Mouse (Mus musculus) liver, adult 2 months (tissue): ENCODE data around the gene Tldc1. TPM values are rescaled to one million over a fixed set of nuclear protein-coding genes. Genes with fewer than 3 reads are reported as not detected.

ENCODE experiments used
- DNase-seq: peaks from one replicate; pipeline ENCODE4 v3.0.0-alpha.2; 2011; ENCODE audit warnings: low read depth, low spot score; ENCODE audit errors: extremely low read depth
- H3K27ac ChIP-seq: fragments of 200-500 bp; replicated peaks from 2 replicates; pipeline ENCODE4 v1.5.1; 2012; ENCODE audit warnings: low read depth, mild to moderate bottlenecking, control low read depth, inconsistent platforms, low read length; ENCODE audit not compliant: insufficient read depth
- H3K27me3 ChIP-seq: fragments of 200-500 bp; 2 replicates; pipeline ENCODE4 v1.6.1; 2012; ENCODE audit warnings: mild to moderate bottlenecking, moderate library complexity, low read length, inconsistent platforms; ENCODE audit not compliant: control insufficient read depth, insufficient read depth
- H3K36me3 ChIP-seq: fragments of 200-500 bp; 2 replicates; pipeline ENCODE4 v1.6.1; 2012; ENCODE audit warnings: low read length, inconsistent platforms; ENCODE audit not compliant: control insufficient read depth, insufficient read depth
- H3K4me1 ChIP-seq: fragments of 200-500 bp; 2 replicates; pipeline ENCODE4 v1.6.1; 2011; ENCODE audit warnings: low read length; ENCODE audit not compliant: control insufficient read depth, insufficient read depth
- H3K4me3 ChIP-seq: fragments of 200-500 bp; 2 replicates; pipeline ENCODE4 v1.5.1; 2011; ENCODE audit warnings: low read depth, mild to moderate bottlenecking, control low read depth, low read length, moderate library complexity; ENCODE audit not compliant: insufficient read depth
- H3K79me2 ChIP-seq: fragments of 200-500 bp; 2 replicates; pipeline ENCODE4 v1.6.1; 2012; ENCODE audit warnings: inconsistent platforms, mild to moderate bottlenecking, low read length, moderate library complexity; ENCODE audit not compliant: control insufficient read depth, insufficient read depth
- H3K9ac ChIP-seq: fragments of 200-500 bp; 2 replicates; pipeline ENCODE4 v1.6.1; 2012; ENCODE audit warnings: low read depth, mild to moderate bottlenecking, control low read depth, inconsistent platforms, low read length
- CTCF ChIP-seq: fragments of 200-500 bp; IDR thresholded peaks from 2 replicates; pipeline ENCODE4 v1.5.1; 2011; ENCODE audit warnings: low read depth, low read length, control low read depth
- POLR2A ChIP-seq: fragments of 200-500 bp; IDR thresholded peaks from 2 replicates; pipeline ENCODE4 v1.6.1; 2011; ENCODE audit warnings: low read length, control low read depth; ENCODE audit not compliant: insufficient read depth; ENCODE audit errors: extremely low read depth
- WGBS: fragments of 180-500 bp; shearing (Covaris S2); methylation state at CpG from one replicate; pipeline ENCODE4 v1.1.7; 2018; 5-methylcytosine and 5-hydroxymethylcytosine counted together
- polyA plus RNA-seq: library from polyadenylated mRNA; depleted of rRNA; stranded (reverse); fragments of >200 nt; gene quantifications from 2 replicates; pipeline ENCODE4 v1.2.3, GENCODE M21; 2012
- total RNA-seq: library from RNA; depleted of rRNA; stranded (reverse); fragments of >200 nt; gene quantifications from 2 replicates; pipeline ENCODE4 v1.2.3, GENCODE M21; 2014

The Tldc1 gene
- total and polyA plus RNA-seq, 2 experiments, result 6.9 to 8.9 TPM

DNA sequence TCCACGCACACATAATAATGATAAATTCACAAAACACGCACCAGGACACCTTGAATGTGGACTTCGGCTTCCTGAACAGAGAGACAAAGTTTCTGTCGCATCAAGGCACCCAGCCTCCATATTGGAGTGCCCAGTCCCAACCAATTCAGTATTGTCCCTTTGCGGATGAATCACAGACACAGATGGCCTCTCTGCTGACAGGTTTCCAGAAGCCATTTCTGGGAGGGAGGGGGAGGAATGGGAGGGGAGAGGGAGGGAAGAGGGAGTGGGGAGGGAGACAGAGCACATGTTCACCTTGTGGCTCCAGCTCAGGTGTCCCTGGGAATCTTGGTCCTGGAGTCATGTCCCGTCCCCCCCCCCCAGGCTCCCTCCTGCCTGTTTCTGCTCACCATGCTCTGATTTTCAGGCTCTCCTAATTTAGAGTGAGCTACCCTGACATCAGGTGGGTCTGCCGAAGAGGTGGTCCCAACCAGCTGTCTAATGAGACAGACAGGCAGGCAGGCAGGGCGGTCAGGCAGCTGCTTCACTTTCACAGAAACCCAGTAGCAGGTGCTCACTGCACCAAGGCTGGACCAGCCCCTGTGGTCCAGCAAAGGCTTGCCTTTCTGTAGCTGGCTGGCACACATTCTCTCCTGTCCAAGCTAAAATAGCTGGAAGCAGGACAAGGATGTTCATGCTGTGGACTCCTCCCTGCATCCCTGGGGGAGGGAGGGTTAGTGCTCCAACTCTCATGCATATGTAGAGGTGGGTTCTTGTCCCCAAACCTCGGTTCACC lies 10.6 kb upstream of the Tldc1 start:
- H3K79me2 ChIP-seq, result no peaks in the 10 kb centered on the region
- no peaks in the 10 kb centered on the region; the same call in 1 of the 2 replicates for H3K4me1 ChIP-seq
- no peak overlapping the region for H3K27ac ChIP-seq
- TF ChIP-seq CTCF, result no peak
- TF ChIP-seq POLR2A, result no peak
- H3K27me3 ChIP-seq, result no peaks in the 10 kb centered on the region
- no peak for DNase-seq
- H3K4me3 ChIP-seq, result no peak overlapping the region
- no peaks in the 10 kb centered on the region for H3K36me3 ChIP-seq
- H3K9ac ChIP-seq, result no peak overlapping the region
- 88% methylated on average over 9 of the region's 9 CpGs for WGBS

DNA sequence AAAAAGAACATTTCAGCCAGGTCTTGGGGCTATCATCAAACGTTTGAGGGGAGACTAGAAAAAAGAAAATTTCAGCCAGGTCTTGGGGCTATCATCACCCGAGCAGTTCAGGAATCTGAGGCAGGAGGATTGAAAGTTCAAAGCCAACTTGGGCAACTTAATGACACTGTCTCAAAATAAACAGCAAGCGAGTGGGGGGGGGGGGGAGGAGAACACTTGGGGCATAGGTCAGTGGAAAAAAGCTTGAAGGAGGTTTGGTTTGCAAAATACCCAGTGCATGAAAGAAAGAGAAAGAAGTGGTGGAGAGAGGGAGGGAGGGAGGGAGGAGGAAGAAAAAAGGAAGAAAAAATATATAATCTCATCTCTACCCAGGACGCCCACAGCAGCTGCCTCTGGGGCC lies 9.1 kb upstream of the Tldc1 start:
- H3K4me3 ChIP-seq, result no peak overlapping the region
- no peak overlapping the region for H3K27ac ChIP-seq
- no peak for DNase-seq
- H3K27me3 ChIP-seq, result no peaks in the 10 kb centered on the region
- H3K4me1 ChIP-seq, result no peaks in the 10 kb centered on the region; the same call in 1 of the 2 replicates
- 55% methylated on average over 4 of the region's 4 CpGs for WGBS
- H3K36me3 ChIP-seq, result no peaks in the 10 kb centered on the region
- H3K9ac ChIP-seq, result no peak overlapping the region
- no peaks in the 10 kb centered on the region for H3K79me2 ChIP-seq
- TF ChIP-seq POLR2A (no peak), CTCF (no peak)

DNA sequence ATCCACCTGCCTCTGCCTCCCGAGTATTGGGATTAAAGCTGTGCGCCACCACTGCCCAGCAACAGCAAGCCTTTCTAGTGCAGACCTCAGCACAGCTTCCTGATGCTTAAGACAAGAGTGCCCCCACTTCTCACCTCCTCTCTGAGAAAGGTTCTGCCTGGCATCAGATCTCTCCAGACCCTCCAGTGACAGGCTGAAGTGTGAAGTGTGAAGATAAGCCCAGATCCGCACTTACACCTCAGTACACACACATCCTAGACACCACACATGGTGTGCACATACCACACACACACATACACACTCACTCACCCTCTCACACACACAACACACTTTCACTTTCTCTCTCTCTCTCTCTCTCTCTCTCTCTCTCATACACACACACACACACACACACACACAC lies 8.7 kb upstream of the Tldc1 start:
- H3K4me1 ChIP-seq, result no peaks in the 10 kb centered on the region; the same call in 1 of the 2 replicates
- no peak overlapping the region for H3K9ac ChIP-seq
- no peak overlapping the region for H3K27ac ChIP-seq
- H3K79me2 ChIP-seq, result no peaks in the 10 kb centered on the region
- no peak overlapping the region for H3K4me3 ChIP-seq
- H3K36me3 ChIP-seq, result no peaks in the 10 kb centered on the region
- TF ChIP-seq POLR2A (no peak), CTCF (no peak)
- DNase-seq, result no peak
- WGBS, result 86% methylated on average over 3 of the region's 3 CpGs
- no peaks in the 10 kb centered on the region for H3K27me3 ChIP-seq

DNA sequence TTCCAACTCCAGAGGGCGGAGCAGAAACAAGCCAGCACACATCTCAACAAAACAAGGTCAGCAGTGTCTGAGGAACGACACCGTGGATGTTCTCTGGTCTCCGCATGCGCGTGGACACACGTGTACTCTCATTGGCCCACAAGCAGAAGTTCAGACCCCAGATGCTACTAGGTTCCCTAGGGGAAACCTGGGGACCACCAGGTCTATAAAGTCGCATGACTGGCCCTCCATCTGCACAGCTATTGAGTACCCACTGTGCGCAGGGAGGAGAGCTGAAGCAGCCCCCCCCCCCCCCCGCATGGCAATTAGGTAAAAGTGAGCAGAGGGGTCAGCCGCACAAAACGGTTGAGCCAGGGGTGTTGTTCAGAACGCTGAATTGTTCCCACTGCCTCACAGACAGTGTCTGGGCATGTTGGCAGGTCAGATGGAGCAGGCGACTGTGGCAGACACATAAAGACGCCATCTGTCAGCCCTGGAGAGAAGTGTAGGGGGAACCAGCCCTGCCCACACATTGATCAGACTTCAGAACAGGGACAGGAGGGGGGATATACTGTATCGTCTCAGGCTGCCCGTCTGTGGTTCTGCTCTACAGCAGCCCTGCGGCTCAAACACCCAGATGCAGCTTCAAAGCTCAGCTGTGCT lies 7.7 kb upstream of the Tldc1 start:
- Histone ChIP-seq H3K9ac (no peak overlapping the region), H3K4me1 (no peaks in the 10 kb centered on the region), H3K36me3 (no peaks in the 10 kb centered on the region), H3K79me2 (no peaks in the 10 kb centered on the region), H3K27me3 (no peaks in the 10 kb centered on the region), H3K27ac (no peak overlapping the region), H3K4me3 (no peak overlapping the region)
- TF ChIP-seq CTCF (no peak), POLR2A (no peak)
- no peak for DNase-seq
- WGBS, result 70% methylated on average over 18 of the region's 18 CpGs

DNA sequence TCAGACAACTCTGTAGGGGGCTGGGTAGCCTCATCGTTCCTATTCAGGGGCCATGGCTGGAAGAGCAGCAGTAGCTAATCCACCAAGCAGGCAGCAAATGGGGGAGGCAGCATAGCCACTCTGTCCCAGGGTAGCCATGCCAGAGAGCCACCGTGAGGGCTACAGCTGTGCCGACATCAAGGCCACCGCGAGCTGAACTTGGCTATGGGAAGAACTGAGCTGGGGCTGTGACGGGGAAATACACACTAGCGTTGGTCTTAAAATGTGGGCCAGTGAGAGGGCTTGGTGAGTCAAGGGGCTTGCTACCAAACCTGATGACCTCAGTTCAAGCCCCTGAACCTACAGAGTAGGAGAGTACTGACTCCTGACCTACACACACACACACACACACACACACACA lies 6.5 kb upstream of the Tldc1 start:
- no peaks in the 10 kb centered on the region for H3K36me3 ChIP-seq
- no peak for TF ChIP-seq POLR2A
- TF ChIP-seq CTCF, result no peak
- H3K9ac ChIP-seq, result no peak overlapping the region
- no peak for DNase-seq
- no peaks in the 10 kb centered on the region for H3K79me2 ChIP-seq
- H3K27ac ChIP-seq, result no peak overlapping the region
- no peaks in the 10 kb centered on the region for H3K27me3 ChIP-seq
- no peaks in the 10 kb centered on the region for H3K4me1 ChIP-seq
- H3K4me3 ChIP-seq, result no peak overlapping the region
- WGBS, result 82% methylated on average over 7 of the region's 7 CpGs

DNA sequence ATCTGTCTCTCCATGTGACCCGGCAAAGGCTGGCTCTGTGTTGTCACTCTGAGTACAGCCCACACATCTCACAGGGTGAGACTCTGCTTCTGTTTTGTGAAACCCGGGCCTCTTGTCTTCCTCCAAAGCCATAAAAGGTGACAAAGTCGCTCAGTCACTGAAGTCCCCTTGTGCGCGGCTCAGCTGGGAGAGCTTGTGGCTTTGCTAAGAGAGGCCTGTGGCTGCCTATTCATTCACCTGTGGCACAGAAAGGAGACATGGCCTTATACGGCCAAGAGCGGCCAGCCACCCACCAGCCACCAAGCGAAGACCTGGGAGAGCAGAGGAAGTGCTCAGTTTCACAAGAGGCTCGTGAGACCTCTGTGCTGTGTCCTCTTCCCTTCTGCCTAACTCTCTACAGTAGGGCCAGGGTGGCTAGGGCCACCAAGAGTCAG lies 5.9 kb upstream of the Tldc1 start:
- 79% methylated on average over 9 of the region's 9 CpGs for WGBS
- no peak overlapping the region for H3K27ac ChIP-seq
- DNase-seq, result no peak

More for the DNA sequence above, 5.9 kb upstream of the Tldc1 start:
- no peaks in the 10 kb centered on the region for H3K4me1 ChIP-seq
- H3K27me3 ChIP-seq, result no peaks in the 10 kb centered on the region
- TF ChIP-seq CTCF, result no peak
- no peak for TF ChIP-seq POLR2A
- no peaks in the 10 kb centered on the region for H3K79me2 ChIP-seq
- no peak overlapping the region for H3K9ac ChIP-seq
- H3K4me3 ChIP-seq, result no peak overlapping the region
- no peaks in the 10 kb centered on the region for H3K36me3 ChIP-seq
